Mouse (Mus musculus) MEL (cell line): ENCODE results near the gene Ano10.

Source experiments
- CTCF ChIP-seq, 3 experiments: IDR thresholded peaks in 2 of 3; conservative IDR thresholded peaks in 1 of 3; 2 replicates each; pipeline ENCODE4 v1.5.1; 2011 to 2012; ENCODE audit warnings: low read length in 3 of 3, low read depth in 2 of 3, mild to moderate bottlenecking in 2 of 3, improper control_type of control experiment in 1 of 3, inconsistent platforms in 1 of 3, mixed read lengths in 1 of 3, moderate library complexity in 1 of 3; ENCODE audit not compliant: control insufficient read depth in 1 of 3, insufficient read depth in 1 of 3, poor library complexity in 1 of 3, severe bottlenecking in 1 of 3
- EP300 ChIP-seq, 2 experiments: IDR thresholded peaks; 2 replicates each; pipeline ENCODE4 v1.6.1; 2011; ENCODE audit warnings: improper control_type of control experiment in 2 of 2, low read length in 2 of 2, low read depth in 1 of 2, mild to moderate bottlenecking in 1 of 2
- GATA1 ChIP-seq: IDR thresholded peaks from 2 replicates; pipeline ENCODE4 v1.6.1; 2011; ENCODE audit warnings: low read depth, low read length, improper control_type of control experiment
- HCFC1 ChIP-seq: IDR thresholded peaks from 2 replicates; pipeline ENCODE4 v1.6.1; 2012; ENCODE audit warnings: low read depth, mild to moderate bottlenecking, inconsistent platforms, low read length, improper control_type of control experiment, moderate library complexity
- TCF12 ChIP-seq: IDR thresholded peaks from 2 replicates; pipeline ENCODE4 v1.6.1; 2014; ENCODE audit warnings: low read depth, mild to moderate bottlenecking, inconsistent platforms, low read length, improper control_type of control experiment, moderate library complexity
- ZC3H11A ChIP-seq: IDR thresholded peaks from 2 replicates; pipeline ENCODE4 v1.6.1; 2012; ENCODE audit warnings: low read depth, mild to moderate bottlenecking, inconsistent platforms, low read length, improper control_type of control experiment
- ZKSCAN1 ChIP-seq: IDR thresholded peaks from 2 replicates; pipeline ENCODE4 v1.6.1; 2012; ENCODE audit warnings: low read depth, mild to moderate bottlenecking, inconsistent platforms, low read length, improper control_type of control experiment, moderate library complexity
- ZNF384 ChIP-seq: IDR thresholded peaks from 2 replicates; pipeline ENCODE4 v1.6.1; 2012; ENCODE audit warnings: low read depth, mild to moderate bottlenecking, inconsistent platforms, low read length, improper control_type of control experiment

GRCm38 (mm10) chr9:122135885-122136170 lies 158.4 kb downstream of the Ano10 start:
- TF ChIP-seq CTCF (IDR thresholded peaks at IDR 0.05 in 2 of 3, conservative IDR thresholded peaks at IDR 0.05 in 1 of 3; ENCODE audit: control insufficient read depth in 1 of 3, insufficient read depth in 1 of 3, low read depth in 2 of 3, low read length in 3 of 3, poor library complexity in 1 of 3, severe bottlenecking in 1 of 3) (no peak), ZNF384 (no peak), TCF12 (no peak), ZKSCAN1 (no peak), ZC3H11A (no peak), GATA1 (no peak), HCFC1 (no peak), EP300 (IDR thresholded peaks at IDR 0.05; ENCODE audit: low read depth in 1 of 2, low read length in 2 of 2) (no peak)
